Mouse (Mus musculus) embryonic fibroblast, embryonic 13.5 days (primary cell): ENCODE measurements around the gene Scrt2. TPM values are rescaled to one million over a fixed set of nuclear protein-coding genes. Genes with fewer than 3 reads are reported as not detected.

Experiments
- H3K27ac ChIP-seq: 2 replicates; pipeline ENCODE4 v1.5.1; 2012; ENCODE audit warnings: low read length, control low read depth, inconsistent platforms; ENCODE audit not compliant: insufficient read depth
- H3K4me1 ChIP-seq: 2 replicates; pipeline ENCODE4 v1.6.1; 2011; ENCODE audit warnings: low read length; ENCODE audit not compliant: control insufficient read depth, insufficient read depth
- H3K4me3 ChIP-seq: 2 replicates; pipeline ENCODE4 v1.5.1; 2011; ENCODE audit warnings: mild to moderate bottlenecking, control low read depth, low read length; ENCODE audit not compliant: insufficient read depth
- CTCF ChIP-seq: IDR thresholded peaks from 2 replicates; pipeline ENCODE4 v1.5.1; 2011; ENCODE audit warnings: mild to moderate bottlenecking, control low read depth, low read length, moderate library complexity, borderline replicate concordance; ENCODE audit not compliant: insufficient read depth
- POLR2A ChIP-seq: IDR thresholded peaks from 2 replicates; pipeline ENCODE4 v1.6.1; 2011; ENCODE audit warnings: low read depth, mild to moderate bottlenecking, control low read depth, low read length, moderate library complexity
- polyA plus RNA-seq: library from polyadenylated mRNA; stranded (reverse); fragments of >200 nt; gene quantifications from 2 replicates; pipeline ENCODE4 v1.2.4, GENCODE M21; 2011; ENCODE audit warnings: low read depth; ENCODE audit not compliant: missing spikeins, insufficient read length

The Scrt2 gene
- polyA plus RNA-seq, 1 experiment = not detected

GRCm38 (mm10) chr2:152092927-152093326, 11.6 kb downstream of the Scrt2 start:
- Histone ChIP-seq H3K4me3 (no peak overlapping the region), H3K4me1 (no peaks in the 10 kb centered on the region), H3K27ac (no peak overlapping the region)
- no peak for TF ChIP-seq CTCF
- TF ChIP-seq POLR2A = no peak

GRCm38 (mm10) chr2:152093356-152093792, 12.0 kb downstream of the Scrt2 start:
- TF ChIP-seq CTCF = no peak
- TF ChIP-seq POLR2A = no peak
- Histone ChIP-seq H3K27ac (no peak overlapping the region), H3K4me3 (no peak overlapping the region), H3K4me1 (no peaks in the 10 kb centered on the region)

GRCm38 (mm10) chr2:152094856-152095545, 13.7 kb downstream of the Scrt2 start:
- Histone ChIP-seq H3K4me3 (no peak overlapping the region), H3K27ac (no peak overlapping the region), H3K4me1 (no peaks in the 10 kb centered on the region)
- TF ChIP-seq POLR2A (no peak), CTCF (no peak)

- TF ChIP-seq POLR2A = no peak
- no peak for TF ChIP-seq CTCF
- no peak overlapping the region for H3K4me3 ChIP-seq
- no peaks in the 10 kb centered on the region for H3K4me1 ChIP-seq
- H3K27ac ChIP-seq = no peak overlapping the region
Observed at GRCm38 (mm10) chr2:152096922-152097321, 15.6 kb downstream of the Scrt2 start.

GRCm38 (mm10) chr2:152097916-152098315, 16.6 kb downstream of the Scrt2 start:
- no peaks in the 10 kb centered on the region for H3K4me1 ChIP-seq
- H3K27ac ChIP-seq = no peak overlapping the region
- H3K4me3 ChIP-seq = no peak overlapping the region
- TF ChIP-seq POLR2A (no peak), CTCF (no peak)

- H3K4me1 ChIP-seq = peaks cover under 1% of the 10 kb centered on the region; the same call in 1 of the 2 replicates
- no peak overlapping the region for H3K27ac ChIP-seq
- TF ChIP-seq CTCF = no peak
- TF ChIP-seq POLR2A = no peak
- no peak overlapping the region for H3K4me3 ChIP-seq
Observed at GRCm38 (mm10) chr2:152099538-152099937, 18.2 kb downstream of the Scrt2 start.

- TF ChIP-seq CTCF = no peak
- TF ChIP-seq POLR2A = no peak
- no peak overlapping the region for H3K27ac ChIP-seq
- H3K4me1 ChIP-seq = peaks cover 11% of the 10 kb centered on the region
- H3K4me3 ChIP-seq = no peak overlapping the region
Observed at GRCm38 (mm10) chr2:152101761-152102160, 20.4 kb downstream of the Scrt2 start.

GRCm38 (mm10) chr2:152102369-152102768, 21.0 kb downstream of the Scrt2 start:
- TF ChIP-seq CTCF = no peak
- TF ChIP-seq POLR2A = no peak
- H3K27ac ChIP-seq = no peak overlapping the region
- H3K4me1 ChIP-seq = peaks cover 11% of the 10 kb centered on the region
- H3K4me3 ChIP-seq = no peak overlapping the region

- no peak for TF ChIP-seq POLR2A
- TF ChIP-seq CTCF = no peak
Observed at GRCm38 (mm10) chr2:152104711-152105317, 23.5 kb downstream of the Scrt2 start.

More at GRCm38 (mm10) chr2:152104711-152105317, 23.5 kb downstream of the Scrt2 start:
- H3K27ac ChIP-seq = peak overlapping the region; percentile 85
- peaks cover 11% of the 10 kb centered on the region for H3K4me1 ChIP-seq
- H3K4me3 ChIP-seq = no peak overlapping the region
